Mouse (Mus musculus) neural tube, postnatal 0 days (tissue): Measurements from ENCODE around the gene Atxn7l3. TPM values are rescaled to one million over a fixed set of nuclear protein-coding genes. Genes with fewer than 3 reads are reported as not detected.

Experiments
- polyA plus RNA-seq: library from polyadenylated mRNA; unstranded; fragments of >200 nt; fragmentation: Nextera tagmentation; extraction: Ambion mirVana; gene quantifications from 2 replicates; pipeline ENCODE4 v1.2.1, GENCODE M21; 2015

Gene Atxn7l3
- polyA plus RNA-seq: 29.2 and 32.9 TPM in 2 replicates

GRCm38 (mm10) chr11:102296491-102297472, at the start of gene Atxn7l3:
TSS of gene Atxn7l3 (minus strand) at chr11:102296631.

GRCm38 (mm10) chr11:102319410-102319792, 23.0 kb upstream of the Atxn7l3 start, which contains the start of gene Ubtf:
TSS of gene Ubtf (minus strand) at chr11:102319742.

GRCm38 (mm10) chr11:102284501-102285094, 11.8 kb downstream of the Atxn7l3 start, which contains the start of gene Tmub2:
TSS of gene Tmub2 (plus strand) at chr11:102284931.

GRCm38 (mm10) chr11:102268520-102269244, 27.7 kb downstream of the Atxn7l3 start, which contains the start of gene Asb16:
TSS of gene Asb16 (plus strand) at chr11:102268743.

DNA sequence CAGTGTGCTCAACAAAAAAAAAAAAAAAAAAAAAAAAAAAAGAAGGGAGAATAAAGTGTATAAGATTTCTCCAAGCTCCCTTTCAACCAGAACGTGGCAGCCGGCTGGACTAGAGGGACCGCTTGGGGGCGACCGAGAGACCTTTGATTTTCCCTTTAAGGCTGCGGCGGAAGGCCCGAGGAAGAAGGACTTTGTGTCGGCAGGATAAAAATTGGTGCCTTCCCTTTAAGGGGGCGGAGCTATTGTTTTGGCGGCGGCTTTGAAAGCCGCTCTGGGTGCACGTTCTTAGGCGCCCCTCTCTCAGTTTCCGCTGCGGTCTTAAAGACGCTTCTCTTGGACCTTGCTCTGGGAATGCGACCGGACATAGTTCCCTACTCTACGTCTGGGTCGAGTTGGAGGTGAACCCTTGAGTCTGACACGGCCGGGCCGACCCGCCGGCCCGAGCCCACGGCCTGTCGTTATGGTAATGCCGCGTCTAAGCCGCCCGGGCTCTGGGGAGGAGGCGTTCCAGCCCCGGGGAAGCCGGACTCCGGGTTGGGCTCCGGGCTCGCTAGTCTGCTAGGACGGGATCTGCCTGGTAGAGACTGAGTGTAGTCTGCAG, 47.7 kb downstream of the Atxn7l3 start, which contains the start of gene BC030867:
Gene BC030867, plus strand, starts transcription at position 253 of the 601 bp plus-strand sequence.

Other genes with a start within 250 kb of the Atxn7l3 start
- 31.5 and 37.0 TPM in 2 replicates for gene Mpp2, start 208.1 kb downstream of the Atxn7l3 start, polyA plus RNA-seq
- not detected in 2 replicates for gene Ppy, start 195.3 kb downstream of the Atxn7l3 start, polyA plus RNA-seq
- gene Pyy, start 188.8 kb downstream of the Atxn7l3 start, polyA plus RNA-seq: 0.62 and 0.98 TPM in 2 replicates
- gene Nags, start 151.1 kb downstream of the Atxn7l3 start, polyA plus RNA-seq: not detected in 2 replicates
- gene Tmem101, start 140.2 kb downstream of the Atxn7l3 start, polyA plus RNA-seq: 42.7 and 43.3 TPM in 2 replicates
- gene Lsm12, start 111.3 kb downstream of the Atxn7l3 start, polyA plus RNA-seq: 136 and 156 TPM in 2 replicates
- 51.6 and 52.5 TPM in 2 replicates for gene G6pc3, start 107.0 kb downstream of the Atxn7l3 start, polyA plus RNA-seq
- 60.3 and 69.2 TPM in 2 replicates for gene Hdac5, start 66.5 kb downstream of the Atxn7l3 start, polyA plus RNA-seq
- 0.92 and 1.2 TPM in 2 replicates for gene BC030867, start 47.7 kb downstream of the Atxn7l3 start, polyA plus RNA-seq
- gene Asb16, start 27.9 kb downstream of the Atxn7l3 start, polyA plus RNA-seq: 0.55 and 0.71 TPM in 2 replicates
- 69.9 and 75.7 TPM in 2 replicates for gene Tmub2, start 11.7 kb downstream of the Atxn7l3 start, polyA plus RNA-seq
- 70.3 and 72.4 TPM in 2 replicates for gene Ubtf, start 23.1 kb upstream of the Atxn7l3 start, polyA plus RNA-seq
- gene Slc4a1, start 69.6 kb upstream of the Atxn7l3 start, polyA plus RNA-seq: 0.32 and 0.57 TPM in 2 replicates
- 125 and 137 TPM in 2 replicates for gene Rundc3a, start 96.8 kb upstream of the Atxn7l3 start, polyA plus RNA-seq
- gene Slc25a39, start 111.3 kb upstream of the Atxn7l3 start, polyA plus RNA-seq: 168 and 172 TPM in 2 replicates
- 115 and 118 TPM in 2 replicates for gene Grn, start 133.7 kb upstream of the Atxn7l3 start, polyA plus RNA-seq
- gene Fam171a2, start 151.1 kb upstream of the Atxn7l3 start, polyA plus RNA-seq: 29.9 and 35.7 TPM in 2 replicates
- 11.8 and 12.6 TPM in 2 replicates for gene Itga2b, start 173.5 kb upstream of the Atxn7l3 start, polyA plus RNA-seq